Mouse (Mus musculus): ENCODE results near the gene Mrps23.

DNA sequence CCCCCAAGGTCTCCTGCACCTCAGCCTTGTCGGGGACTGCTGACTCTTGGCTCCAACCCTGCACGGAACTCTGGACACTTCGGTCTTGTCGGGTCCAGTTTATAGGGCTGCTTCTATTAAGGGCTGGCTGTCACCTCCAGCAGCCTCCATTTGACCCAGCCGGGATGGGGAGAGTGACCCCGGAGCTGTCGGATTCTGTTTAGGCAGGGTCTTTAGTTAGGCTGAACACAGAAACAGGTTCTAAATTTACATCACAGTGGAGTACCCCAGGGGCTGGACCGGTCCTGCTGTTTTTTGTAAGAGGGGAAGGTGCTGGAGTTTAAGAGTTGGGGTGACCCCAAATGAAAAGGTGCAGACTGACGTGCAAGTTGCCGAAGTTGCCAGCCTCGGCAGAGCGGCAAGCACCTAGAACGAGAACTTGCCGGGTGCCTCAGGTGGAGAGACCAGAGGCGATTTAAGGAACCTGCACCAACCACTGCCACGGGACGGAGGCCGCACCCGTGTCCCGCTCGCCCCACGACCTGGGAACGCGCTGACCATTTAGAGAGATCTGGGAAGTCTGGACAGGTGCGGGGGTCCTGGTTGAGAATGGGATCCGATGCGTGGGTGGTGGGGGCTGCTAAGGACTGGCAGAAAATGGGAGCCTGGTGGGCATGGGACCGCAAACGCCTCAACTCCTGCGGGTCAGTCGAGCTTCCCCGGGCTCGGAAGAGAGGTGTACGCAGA, 10.9 kb upstream of the Mrps23 start:
- TF ChIP-seq POLR2A (IDR thresholded peaks at IDR 0.05; ENCODE audit: borderline replicate concordance, extremely low read depth, insufficient read depth, insufficient read length, poor library complexity, severe bottlenecking) (no peak), CTCF (IDR thresholded peaks at IDR 0.05; ENCODE audit: borderline replicate concordance, extremely low read depth, insufficient read depth, insufficient read length) (no peak)

Measured in brain, embryonic 14.5 days (tissue).